Mouse (Mus musculus): ENCODE results near the gene Sult1b1.

GRCm38 (mm10) chr5:87490771-87491170 lies 47.2 kb downstream of the Sult1b1 start, which contains the start of gene Ugt2a1:
- TF ChIP-seq POLR2A (IDR thresholded peaks at IDR 0.05; ENCODE audit: borderline replicate concordance, insufficient read depth, low read length): no peak
- no peak for TF ChIP-seq CTCF (IDR thresholded peaks at IDR 0.05; ENCODE audit: borderline replicate concordance, insufficient read depth, low read depth, low read length)
